Mouse (Mus musculus) 3T3-L1 (cell line): ENCODE results near the gene Adora2b.
A peak's percentile ranks its signal among the peaks of the same experiment; 100 is the strongest.

Experiments
- DNase-seq: peaks from one replicate; pipeline ENCODE4 v3.0.0-alpha.2; 2015; ENCODE audit warnings: low read depth, low spot score

The Adora2b gene

GRCm38 (mm10) chr11:62263599-62263998 is 14.8 kb downstream of the Adora2b start:
- no peak for DNase-seq

GRCm38 (mm10) chr11:62264018-62264417 is 15.2 kb downstream of the Adora2b start:
- no peak for DNase-seq

GRCm38 (mm10) chr11:62265642-62266041 is 16.9 kb downstream of the Adora2b start:
- no peak for DNase-seq

GRCm38 (mm10) chr11:62266466-62267214 is 17.9 kb downstream of the Adora2b start:
- DNase-seq = no peak

- peak; percentile 56 for DNase-seq
Measured at GRCm38 (mm10) chr11:62268381-62268780, 19.6 kb downstream of the Adora2b start.

GRCm38 (mm10) chr11:62269097-62269496 is 20.3 kb downstream of the Adora2b start:
- DNase-seq = no peak

- no peak for DNase-seq
Measured at GRCm38 (mm10) chr11:62270851-62271250, 22.1 kb downstream of the Adora2b start.

- DNase-seq = no peak
Measured at GRCm38 (mm10) chr11:62277086-62277485, 28.3 kb downstream of the Adora2b start.

GRCm38 (mm10) chr11:62278027-62278426 is 29.2 kb downstream of the Adora2b start:
- peak; percentile 90 for DNase-seq

GRCm38 (mm10) chr11:62280675-62281600 is 32.2 kb downstream of the Adora2b start, which contains the start of the genes Zswim7 and Ttc19:
Zswim7 (minus strand) TSS chr11:62281375.
Ttc19 (plus strand) TSS chr11:62281473.
- DNase-seq = peak; percentile 90

GRCm38 (mm10) chr11:62281601-62281997 is 32.8 kb downstream of the Adora2b start:
- DNase-seq = peak; percentile 65

GRCm38 (mm10) chr11:62284020-62284419 is 35.2 kb downstream of the Adora2b start:
- DNase-seq = peak; percentile 19

- no peak for DNase-seq
Measured at GRCm38 (mm10) chr11:62285020-62285419, 36.2 kb downstream of the Adora2b start.

- no peak for DNase-seq
Measured at GRCm38 (mm10) chr11:62287700-62288099, 38.9 kb downstream of the Adora2b start.

GRCm38 (mm10) chr11:62294121-62294520 is 45.3 kb downstream of the Adora2b start:
- peak; percentile 42 for DNase-seq

- no peak for DNase-seq
Measured at GRCm38 (mm10) chr11:62298883-62299282, 50.1 kb downstream of the Adora2b start.

- peak; percentile 20 for DNase-seq
Measured at GRCm38 (mm10) chr11:62305866-62306265, 57.1 kb downstream of the Adora2b start.

- peak; percentile 89 for DNase-seq
Measured at GRCm38 (mm10) chr11:62309296-62309695, 60.5 kb downstream of the Adora2b start.

GRCm38 (mm10) chr11:62314984-62315383 is 66.2 kb downstream of the Adora2b start:
- no peak for DNase-seq
